ENCODE assay signal across 23 mouse cellular contexts in genomic region chr9:45634978-45635377, GRCm38 (mm10).
DNase-seq lines count a peak whose midpoint lies in the region; ATAC-seq lines count a peak whose summit lies in the region.
"Had no signal": no experiment of that assay in that cellular context is flagged by ENCODE, and none has a peak within 500 bp of the region (broad histone marks: within the 10 kb centered on the region; RNA-seq: fewer than 3 reads in every experiment).

No protein-coding gene starts in this region.

- no peak for ATAC-seq in forebrain, embryonic 13.5 days
- no peak for ATAC-seq in forebrain, embryonic 12.5 days (ENCODE audit: low FRiP score)
- no peak for ATAC-seq in neural tube, embryonic 15.5 days (ENCODE audit: low FRiP score)
- ATAC-seq in intestine, embryonic 16.5 days, result no peak

- H3K9ac ChIP-seq in forebrain, embryonic 13.5 days, result no peak overlapping the region
- H3K9ac ChIP-seq in forebrain, embryonic 12.5 days, result no peak overlapping the region
- no peak overlapping the region for H3K9ac ChIP-seq in neural tube, embryonic 15.5 days (replicated peaks)
- H3K9ac ChIP-seq in intestine, embryonic 16.5 days (ENCODE audit: low read depth, low read length), result no peak overlapping the region
- H3K9ac ChIP-seq: limb, embryonic 12.5 days; liver, embryonic 14.5 days; lung, embryonic 15.5 days had no signal

- H3K27ac ChIP-seq in forebrain, embryonic 13.5 days, result peak overlapping the region; percentile 15; the same call in 1 of the 2 replicates
- no peak overlapping the region for H3K27ac ChIP-seq in forebrain, embryonic 12.5 days
- H3K27ac ChIP-seq in neural tube, embryonic 15.5 days (replicated peaks), result 0 out of 2 replicates have a peak overlapping the region, but pooled peaks have one; percentile 18
- H3K27ac ChIP-seq in intestine, embryonic 16.5 days (ENCODE audit: low read length), result no peak overlapping the region
- H3K27ac ChIP-seq: gastrocnemius, adult 2 months; limb, embryonic 12.5 days; liver, embryonic 14.5 days; lung, embryonic 15.5 days had no signal

- 57% methylated on average over 4 of the region's 4 CpGs for WGBS in forebrain, embryonic 13.5 days
- 65% methylated on average over 4 of the region's 4 CpGs for WGBS in forebrain, embryonic 12.5 days
- WGBS in neural tube, embryonic 15.5 days, result 75% methylated on average over 4 of the region's 4 CpGs
- 57% methylated on average over 4 of the region's 4 CpGs for WGBS in intestine, embryonic 16.5 days

- no peak overlapping the region for H3K4me2 ChIP-seq in forebrain, embryonic 13.5 days
- no peak overlapping the region for H3K4me2 ChIP-seq in forebrain, embryonic 12.5 days
- no peak overlapping the region for H3K4me2 ChIP-seq in neural tube, embryonic 15.5 days
- no peak overlapping the region for H3K4me2 ChIP-seq in intestine, embryonic 16.5 days (ENCODE audit: low read depth, low read length)
- H3K4me2 ChIP-seq: limb, embryonic 12.5 days; lung, embryonic 15.5 days had no signal

- H3K27me3 ChIP-seq in forebrain, embryonic 13.5 days, result no peaks in the 10 kb centered on the region
- H3K27me3 ChIP-seq in forebrain, embryonic 12.5 days, result no peaks in the 10 kb centered on the region
- no peaks in the 10 kb centered on the region for H3K27me3 ChIP-seq in neural tube, embryonic 15.5 days (replicated peaks)
- no peaks in the 10 kb centered on the region for H3K27me3 ChIP-seq in intestine, embryonic 16.5 days (replicated peaks; ENCODE audit: control insufficient read depth, insufficient read depth, low read length)
- H3K27me3 ChIP-seq: limb, embryonic 12.5 days; lung, embryonic 15.5 days had no signal

- peaks cover 62% of the 10 kb centered on the region for H3K4me1 ChIP-seq in forebrain, embryonic 13.5 days
- peaks cover 40% of the 10 kb centered on the region for H3K4me1 ChIP-seq in forebrain, embryonic 12.5 days
- peaks cover 30% of the 10 kb centered on the region for H3K4me1 ChIP-seq in neural tube, embryonic 15.5 days
- 0 out of 2 replicates have a peak, but pooled peaks cover 5% of the 10 kb centered on the region for H3K4me1 ChIP-seq in intestine, embryonic 16.5 days (ENCODE audit: control insufficient read depth, insufficient read depth, low read length)

- H3K36me3 ChIP-seq in forebrain, embryonic 13.5 days (ENCODE audit: poor library complexity, severe bottlenecking), result no peaks in the 10 kb centered on the region
- no peaks in the 10 kb centered on the region for H3K36me3 ChIP-seq in forebrain, embryonic 12.5 days (replicated peaks)
- H3K36me3 ChIP-seq in neural tube, embryonic 15.5 days, result no peaks in the 10 kb centered on the region
- no peaks in the 10 kb centered on the region for H3K36me3 ChIP-seq in intestine, embryonic 16.5 days (ENCODE audit: control insufficient read depth, insufficient read depth, low read length)
- H3K36me3 ChIP-seq: G1E; limb, embryonic 12.5 days; lung, embryonic 15.5 days had no signal

- peak; percentile 61 for DNase-seq in layer of hippocampus, adult 9-11 months
- no peak for DNase-seq in layer of hippocampus, postnatal 36 days
- no peak for DNase-seq in neural tube, embryonic 10.5 days (ENCODE audit: extremely low spot score, low spot score)
- DNase-seq: adrenal gland, postnatal 14 days; cerebellum, adult 18-20 months; cerebellum, postnatal 36 days; gastrocnemius, adult 2 months; heart, adult 11 months; heart, postnatal 36 days; kidney, adult 18-20 months; kidney, postnatal 10 days; lung, postnatal 4 days; spleen, adult 18-20 months; thymus, postnatal 25 days had no signal

- H3K9me3 ChIP-seq in forebrain, embryonic 13.5 days (replicated peaks), result no peaks in the 10 kb centered on the region
- H3K9me3 ChIP-seq in forebrain, embryonic 12.5 days, result no peaks in the 10 kb centered on the region
- H3K9me3 ChIP-seq in neural tube, embryonic 15.5 days (replicated peaks), result no peaks in the 10 kb centered on the region
- H3K9me3 ChIP-seq in intestine, embryonic 16.5 days (ENCODE audit: control insufficient read depth, low read length), result no peaks in the 10 kb centered on the region
- H3K9me3 ChIP-seq: G1E; limb, embryonic 12.5 days; lung, embryonic 15.5 days had no signal

- no peak overlapping the region for H3K4me3 ChIP-seq in forebrain, embryonic 13.5 days
- no peak overlapping the region for H3K4me3 ChIP-seq in forebrain, embryonic 12.5 days (replicated peaks)
- no peak overlapping the region for H3K4me3 ChIP-seq in neural tube, embryonic 15.5 days (replicated peaks)
- H3K4me3 ChIP-seq in intestine, embryonic 16.5 days (ENCODE audit: low read length), result no peak overlapping the region
- H3K4me3 ChIP-seq: gastrocnemius, adult 2 months; left cerebral cortex, adult 2 months; limb, embryonic 12.5 days; lung, embryonic 15.5 days had no signal

Comparison
In these comparisons a context has a peak if more than half of its experiments do, and no peak if none do; other contexts are left out.
1. H3K27ac ChIP-seq: peak in forebrain, embryonic 13.5 days (single experiment) and neural tube, embryonic 15.5 days (single experiment); none in forebrain, embryonic 12.5 days (single experiment) and intestine, embryonic 16.5 days (single experiment).